Mouse (Mus musculus) CH12.LX (cell line): ENCODE measurements around the gene Ccdc51. TPM values are rescaled to one million over a fixed set of nuclear protein-coding genes. Genes with fewer than 3 reads are reported as not detected.

Source experiments
- DNase-seq: peaks from one replicate; pipeline ENCODE4 v3.0.0-alpha.2; 2013; ENCODE audit errors: extremely low read depth
- H3K27ac ChIP-seq: 2 replicates; pipeline ENCODE4 v1.5.1; 2012; ENCODE audit warnings: low read depth, mild to moderate bottlenecking, control low read depth, moderate library complexity; ENCODE audit not compliant: insufficient read depth
- H3K27me3 ChIP-seq: replicated peaks from 2 replicates; pipeline ENCODE3; 2012; ENCODE audit warnings: inconsistent platforms
- H3K36me3 ChIP-seq, 2 experiments: replicated peaks in 1 of 2; 2 replicates each; pipeline versions ENCODE3 to v1.6.1; 2012; ENCODE audit warnings: inconsistent platforms in 1 of 2, low read length in 1 of 2, mild to moderate bottlenecking in 1 of 2, mixed read lengths in 1 of 2, moderate library complexity in 1 of 2; ENCODE audit not compliant: control insufficient read depth in 1 of 2, insufficient read depth in 1 of 2
- H3K4me1 ChIP-seq, 2 experiments: 2 replicates each; pipeline ENCODE4 v1.6.1; 2012; ENCODE audit warnings: inconsistent platforms in 1 of 2, moderate library complexity in 1 of 2; ENCODE audit not compliant: insufficient read depth in 2 of 2, control insufficient read depth in 1 of 2
- H3K4me2 ChIP-seq: 2 replicates; pipeline ENCODE4 v1.6.1; 2012; ENCODE audit warnings: low read depth, mild to moderate bottlenecking, control low read depth; ENCODE audit not compliant: poor library complexity, insufficient read depth, severe bottlenecking
- H3K4me3 ChIP-seq, 3 experiments: fragments of 150-350 bp in 1 of 3; sonication (generic) in 1 of 3; replicated peaks in 1 of 3; 2 replicates each; pipeline versions ENCODE3 to v1.5.1; 2011 to 2012; ENCODE audit warnings: low read depth in 2 of 3, low read length in 2 of 3, mild to moderate bottlenecking in 2 of 3, moderate library complexity in 2 of 3, control low read depth in 1 of 3, improper control_type of control experiment in 1 of 3, inconsistent platforms in 1 of 3, mixed read lengths in 1 of 3; ENCODE audit not compliant: poor library complexity in 1 of 3
- H3K79me2 ChIP-seq: replicated peaks from 2 replicates; pipeline ENCODE4 v1.6.1; 2012; ENCODE audit warnings: mild to moderate bottlenecking, moderate library complexity; ENCODE audit not compliant: control insufficient read depth, poor library complexity, insufficient read depth, severe bottlenecking; ENCODE audit errors: extremely low read depth
- H3K9ac ChIP-seq: 2 replicates; pipeline ENCODE4 v1.6.1; 2012; ENCODE audit warnings: low read depth, mild to moderate bottlenecking, control low read depth, moderate library complexity; ENCODE audit not compliant: insufficient read depth
- H3K9me3 ChIP-seq: replicated peaks from 2 replicates; pipeline ENCODE3; 2012; ENCODE audit warnings: low read length, inconsistent platforms, mixed read lengths
- CHD2 ChIP-seq: IDR thresholded peaks from 2 replicates; pipeline ENCODE4 v1.6.1; 2011; ENCODE audit warnings: low read length, improper control_type of control experiment
- E2F4 ChIP-seq: IDR thresholded peaks from 2 replicates; pipeline ENCODE4 v1.6.1; 2011; ENCODE audit warnings: low read depth, low read length, improper control_type of control experiment; ENCODE audit not compliant: insufficient replicate concordance
- ELF1 ChIP-seq: IDR thresholded peaks from 2 replicates; pipeline ENCODE4 v1.6.1; 2014; ENCODE audit warnings: low read depth, mild to moderate bottlenecking, inconsistent platforms, low read length, improper control_type of control experiment
- EP300 ChIP-seq: IDR thresholded peaks from 2 replicates; pipeline ENCODE4 v1.6.1; 2011; ENCODE audit warnings: low read length, improper control_type of control experiment
- IRF4 ChIP-seq: IDR thresholded peaks from 2 replicates; pipeline ENCODE4 v1.6.1; 2014; ENCODE audit warnings: low read depth, mild to moderate bottlenecking, inconsistent platforms, low read length, improper control_type of control experiment
- JUN ChIP-seq: IDR thresholded peaks from 2 replicates; pipeline ENCODE4 v1.6.1; 2011; ENCODE audit warnings: low read depth, mild to moderate bottlenecking, low read length, improper control_type of control experiment, moderate library complexity; ENCODE audit not compliant: insufficient read depth
- MAFK ChIP-seq: IDR thresholded peaks from 2 replicates; pipeline ENCODE4 v1.6.1; 2011; ENCODE audit warnings: low read length, improper control_type of control experiment; ENCODE audit not compliant: insufficient replicate concordance
- MAZ ChIP-seq: IDR thresholded peaks from 2 replicates; pipeline ENCODE4 v1.6.1; 2012; ENCODE audit warnings: low read depth, mild to moderate bottlenecking, inconsistent platforms, low read length, improper control_type of control experiment, moderate library complexity
- POLR2A ChIP-seq: IDR thresholded peaks from 2 replicates; pipeline ENCODE4 v1.6.1; 2011; ENCODE audit warnings: low read depth, mild to moderate bottlenecking, improper control_type of control experiment, low read length
- RAD21 ChIP-seq: IDR thresholded peaks from 2 replicates; pipeline ENCODE4 v1.6.1; 2011; ENCODE audit warnings: low read depth, mild to moderate bottlenecking, low read length, improper control_type of control experiment, moderate library complexity
- RCOR1 ChIP-seq: conservative IDR thresholded peaks from 2 replicates; pipeline ENCODE4 v1.6.1; 2012; ENCODE audit warnings: low read depth, mild to moderate bottlenecking, inconsistent platforms, low read length, improper control_type of control experiment
- SIN3A ChIP-seq: IDR thresholded peaks from 2 replicates; pipeline ENCODE4 v1.6.1; 2012; ENCODE audit warnings: low read length, improper control_type of control experiment, inconsistent platforms
- SMC3 ChIP-seq: IDR thresholded peaks from 2 replicates; pipeline ENCODE4 v1.6.1; 2011; ENCODE audit warnings: low read depth, low read length, improper control_type of control experiment
- TBP ChIP-seq: conservative IDR thresholded peaks from 2 replicates; pipeline ENCODE4 v1.6.1; 2011; ENCODE audit warnings: low read depth, low read length, improper control_type of control experiment
- TCF12 ChIP-seq: IDR thresholded peaks from 2 replicates; pipeline ENCODE4 v1.6.1; 2014; ENCODE audit warnings: low read depth, mild to moderate bottlenecking, inconsistent platforms, low read length, improper control_type of control experiment
- USF1 ChIP-seq: IDR thresholded peaks from 2 replicates; pipeline ENCODE4 v1.6.1; 2014; ENCODE audit warnings: low read depth, mild to moderate bottlenecking, inconsistent platforms, low read length, improper control_type of control experiment
- ZNF384 ChIP-seq: IDR thresholded peaks from 2 replicates; pipeline ENCODE4 v1.6.1; 2012; ENCODE audit warnings: low read depth, low read length, improper control_type of control experiment, inconsistent platforms
- dilution Hi-C: fragments of 300-500 bp; cut with MboI; formaldehyde crosslinking; loops from 2 replicates; pipeline ENCODE4 v1.14.3; 2020; ENCODE audit warnings: low sequenced_read_pairs; ENCODE audit not compliant: extremely low pct_unique_long_range_greater_than_20kb, extremely low pct_ligation_motif_present
- in situ Hi-C: fragments of 300-500 bp; cut with MboI; formaldehyde crosslinking; loops from 3 replicates; pipeline ENCODE4 v1.14.3; 2019; ENCODE audit warnings: low sequenced_read_pairs, low pct_ligation_motif_present, low pct_unique_long_range_greater_than_20kb, mixed read lengths
- polyA plus RNA-seq: library from polyadenylated mRNA; unstranded; fragments of >175 nt; gene quantifications from 2 replicates; pipeline ENCODE4 v1.2.1, GENCODE M21; 2012; ENCODE audit warnings: low read depth; ENCODE audit not compliant: insufficient read length
- total RNA-seq, 2 experiments: library from RNA; depleted of rRNA; stranded (reverse); fragments of 300-350 nt in 1 of 2; fragments of >200 nt in 1 of 2; gene quantifications; 2 replicates each; pipeline ENCODE4 v1.2.3; 2012 to 2014

The Ccdc51 gene
- total and polyA plus RNA-seq, 3 experiments: 7.6 to 18.2 (median 16.2) TPM

DNA sequence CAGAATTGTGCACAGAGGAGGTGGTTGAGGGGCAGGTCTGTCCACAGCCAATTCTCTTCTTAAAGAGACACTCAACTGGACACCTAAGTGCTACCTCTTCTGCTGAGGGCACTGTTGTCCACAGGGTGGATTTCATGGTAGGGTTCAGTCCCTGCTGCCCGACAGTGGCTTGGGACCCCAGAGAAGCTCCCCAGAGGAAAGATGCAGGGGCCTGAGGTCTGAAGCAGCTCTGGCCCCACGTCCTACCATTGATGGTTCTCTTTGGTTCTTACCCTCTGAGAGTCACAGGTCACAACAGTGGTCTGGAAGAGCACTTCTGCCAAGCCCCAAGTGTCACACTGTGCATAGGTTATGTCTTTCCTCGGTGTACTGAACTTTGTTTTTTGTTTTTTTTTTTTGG lies 28.9 kb upstream of the Ccdc51 start:
- Histone ChIP-seq H3K27me3 (no peaks in the 10 kb centered on the region), H3K79me2 (peaks cover 73% of the 10 kb centered on the region), H3K27ac (peak overlapping the region; percentile 38; the same call in 1 of the 2 replicates), H3K4me3 (peak overlapping the region; percentile 18 to 70 (median 67)), H3K9ac (peak overlapping the region; percentile 56), H3K36me3 (peaks cover 26 to 37% of the 10 kb centered on the region in 2 experiments), H3K9me3 (no peaks in the 10 kb centered on the region)
- in situ Hi-C loops (no loop called here), dilution Hi-C loops (no loop called here)
- no peak for TF ChIP-seq RCOR1
- TF ChIP-seq TCF12: no peak
- no peak for TF ChIP-seq MAZ
- no peak for TF ChIP-seq TBP
- TF ChIP-seq ZNF384: no peak
- TF ChIP-seq JUN: no peak
- TF ChIP-seq POLR2A: no peak
- TF ChIP-seq SMC3: no peak
- no peak for TF ChIP-seq CHD2
- TF ChIP-seq, all 38 proteins: peak for 0
- peaks cover 33 to 66% of the 10 kb centered on the region in 2 experiments for H3K4me1 ChIP-seq
- no peak for DNase-seq
- peak overlapping the region; percentile 88 for H3K4me2 ChIP-seq

DNA sequence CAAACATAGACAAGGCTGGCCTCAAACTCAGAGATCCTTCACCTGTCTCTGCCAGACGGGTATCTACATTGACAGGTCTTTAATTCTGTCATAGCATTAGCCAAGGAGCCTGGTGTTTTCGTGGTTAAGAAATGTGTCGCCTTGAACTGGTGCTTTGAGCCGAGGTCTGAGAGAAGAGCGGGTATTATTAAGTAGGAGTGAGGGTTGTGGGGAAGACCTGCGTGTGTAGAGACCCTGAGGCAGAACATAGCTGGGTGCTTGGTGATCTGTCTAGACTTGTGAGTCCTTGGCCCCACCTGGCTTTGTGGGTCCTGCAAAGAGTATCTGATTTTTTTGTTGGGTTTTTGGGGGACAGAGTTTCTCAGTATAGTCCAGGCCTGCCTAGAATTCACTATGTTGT lies 28.4 kb upstream of the Ccdc51 start:
- no peak for TF ChIP-seq MAFK
- no peak for TF ChIP-seq IRF4
- TF ChIP-seq MAZ: no peak
- no peak for TF ChIP-seq TCF12
- TF ChIP-seq RAD21: no peak
- no peak for TF ChIP-seq SIN3A
- TF ChIP-seq ELF1: no peak
- no peak for TF ChIP-seq E2F4
- no peak for TF ChIP-seq RCOR1
- no peak for TF ChIP-seq USF1
- no peak for TF ChIP-seq EP300
- Histone ChIP-seq H3K4me2 (peak overlapping the region; percentile 88), H3K4me3 (peak overlapping the region in 2 of 3 experiments; percentile 18), H3K27ac (peak overlapping the region; percentile 34; the same call in 1 of the 2 replicates), H3K9me3 (no peaks in the 10 kb centered on the region), H3K79me2 (peaks cover 69% of the 10 kb centered on the region), H3K4me1 (peaks cover 35 to 66% of the 10 kb centered on the region in 2 experiments), H3K9ac (peak overlapping the region; percentile 56; the same call in 1 of the 2 replicates), H3K27me3 (no peaks in the 10 kb centered on the region), H3K36me3 (peaks cover 29 to 40% of the 10 kb centered on the region in 2 experiments)
- in situ Hi-C loops (no loop called here), dilution Hi-C loops (no loop called here)
- no peak for DNase-seq
